Mouse (Mus musculus) heart, embryonic 16.5 days (tissue): ENCODE measurements around the gene Plcxd1. TPM values are rescaled to one million over a fixed set of nuclear protein-coding genes. Genes with fewer than 3 reads are reported as not detected.
"Not testable (repeated sequence)": the region's sequence is repeated elsewhere in the genome, so short reads cannot be mapped to it uniquely, and the experiment has no call there.

Experiments
- ATAC-seq: fragments of 200-750 bp; cut with Nextera tagmentation; replicated peaks from 2 replicates; pipeline ENCODE4 v1.8.0; 2017; ENCODE audit warnings: moderate number of reproducible peaks; ENCODE audit not compliant: insufficient read depth, low FRiP score; ENCODE audit errors: extremely low read depth
- H3K27ac ChIP-seq: fragments of 300-500 bp; sonication (generic); 2 replicates; pipeline ENCODE4 v1.5.1; 2014; ENCODE audit warnings: mild to moderate bottlenecking, low read length, control low read depth, moderate library complexity
- H3K27me3 ChIP-seq: fragments of 300-500 bp; sonication (generic); 2 replicates; pipeline ENCODE4 v1.6.1; 2014; ENCODE audit warnings: low read length, mixed read lengths; ENCODE audit not compliant: control insufficient read depth, insufficient read depth
- H3K36me3 ChIP-seq: fragments of 300-500 bp; sonication (generic); 2 replicates; pipeline ENCODE4 v1.6.1; 2014; ENCODE audit not compliant: control insufficient read depth, insufficient read depth
- H3K4me1 ChIP-seq: fragments of 300-500 bp; sonication (generic); 2 replicates; pipeline ENCODE4 v1.6.1; 2014; ENCODE audit warnings: low read length, mixed read lengths; ENCODE audit not compliant: control insufficient read depth, insufficient read depth
- H3K4me2 ChIP-seq: fragments of 300-500 bp; sonication (generic); 2 replicates; pipeline ENCODE4 v1.6.1; 2014; ENCODE audit warnings: low read depth, mild to moderate bottlenecking, control low read depth, low read length
- H3K4me3 ChIP-seq: fragments of 300-500 bp; sonication (generic); 2 replicates; pipeline ENCODE4 v1.5.1; 2014; ENCODE audit warnings: mild to moderate bottlenecking, control low read depth, low read length
- H3K9ac ChIP-seq: fragments of 300-500 bp; sonication (generic); 2 replicates; pipeline ENCODE4 v1.6.1; 2014; ENCODE audit warnings: low read length, control low read depth
- H3K9me3 ChIP-seq: fragments of 300-500 bp; sonication (generic); replicated peaks from 2 replicates; pipeline ENCODE4 v1.6.1; 2016; ENCODE audit warnings: low read length; ENCODE audit not compliant: control insufficient read depth
- WGBS: fragments of 180-500 bp; shearing (Covaris S2); extraction: QIAGEN DNeasy Blood & Tissue Kit; methylation state at CpG from one replicate; pipeline ENCODE4 v1.1.7; 2014; 5-methylcytosine and 5-hydroxymethylcytosine counted together
- polyA plus RNA-seq: library from polyadenylated mRNA; unstranded; fragments of >200 nt; fragmentation: Nextera tagmentation; extraction: Ambion mirVana; gene quantifications from 2 replicates; pipeline ENCODE4 v1.2.1, GENCODE M21; 2015

The Plcxd1 gene
- polyA plus RNA-seq: 0.90 and 1.2 TPM in 2 replicates

DNA sequence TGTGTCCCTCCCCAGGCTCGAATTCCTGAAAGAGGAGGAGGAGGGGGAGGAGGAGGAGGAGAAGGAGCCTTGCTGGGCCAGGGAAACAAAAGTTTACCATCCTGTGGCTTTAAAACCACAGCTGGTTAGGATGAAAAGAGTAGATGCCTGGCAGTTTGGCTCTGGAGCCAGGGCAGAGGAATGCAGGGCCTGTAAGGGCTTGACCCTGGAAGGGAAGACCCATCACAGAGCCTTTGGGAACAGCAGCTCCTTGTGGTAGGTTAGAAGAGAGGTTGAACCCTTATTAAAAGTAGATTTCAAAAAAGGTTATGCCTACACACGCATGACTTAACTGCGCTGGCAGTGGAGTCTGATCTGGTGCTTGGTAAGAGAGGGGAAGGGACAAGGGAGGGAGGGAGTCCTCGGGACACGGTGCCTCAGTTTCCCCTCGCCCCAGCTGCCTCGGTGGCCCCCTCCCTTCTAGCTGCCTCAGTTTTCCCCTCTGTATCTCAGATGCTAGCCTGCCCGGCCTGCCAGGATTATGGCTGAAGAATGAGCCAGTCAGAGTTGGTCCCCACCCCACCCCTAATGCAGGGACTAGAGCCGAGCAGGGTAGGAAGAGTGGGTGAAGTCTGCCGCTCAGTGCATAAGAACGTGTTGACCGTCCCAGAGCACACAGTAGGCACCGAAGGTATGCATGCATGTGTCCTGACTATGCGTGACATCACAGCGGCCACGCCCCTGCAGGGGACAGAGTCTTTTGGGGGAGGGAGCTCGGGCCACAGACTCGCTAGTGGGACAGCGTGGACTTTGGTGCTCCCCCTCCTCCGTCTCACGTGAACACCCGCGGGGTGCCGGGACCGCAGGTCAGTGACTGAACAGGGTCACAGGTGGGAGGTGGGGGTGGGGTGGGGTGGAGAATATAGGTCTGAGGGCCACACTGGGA, at the start of gene Plcxd1:
Gene Plcxd1 (plus strand): TSS at position 314 of the 925 bp plus-strand sequence.
- peak within 1 kb of the TSS; percentile 43 for H3K4me3 ChIP-seq
- peak within 1 kb of the TSS; percentile 10 for H3K27ac ChIP-seq
- peak within 1 kb of the TSS; percentile 55; the same call in 1 of the 2 replicates for H3K9ac ChIP-seq

DNA sequence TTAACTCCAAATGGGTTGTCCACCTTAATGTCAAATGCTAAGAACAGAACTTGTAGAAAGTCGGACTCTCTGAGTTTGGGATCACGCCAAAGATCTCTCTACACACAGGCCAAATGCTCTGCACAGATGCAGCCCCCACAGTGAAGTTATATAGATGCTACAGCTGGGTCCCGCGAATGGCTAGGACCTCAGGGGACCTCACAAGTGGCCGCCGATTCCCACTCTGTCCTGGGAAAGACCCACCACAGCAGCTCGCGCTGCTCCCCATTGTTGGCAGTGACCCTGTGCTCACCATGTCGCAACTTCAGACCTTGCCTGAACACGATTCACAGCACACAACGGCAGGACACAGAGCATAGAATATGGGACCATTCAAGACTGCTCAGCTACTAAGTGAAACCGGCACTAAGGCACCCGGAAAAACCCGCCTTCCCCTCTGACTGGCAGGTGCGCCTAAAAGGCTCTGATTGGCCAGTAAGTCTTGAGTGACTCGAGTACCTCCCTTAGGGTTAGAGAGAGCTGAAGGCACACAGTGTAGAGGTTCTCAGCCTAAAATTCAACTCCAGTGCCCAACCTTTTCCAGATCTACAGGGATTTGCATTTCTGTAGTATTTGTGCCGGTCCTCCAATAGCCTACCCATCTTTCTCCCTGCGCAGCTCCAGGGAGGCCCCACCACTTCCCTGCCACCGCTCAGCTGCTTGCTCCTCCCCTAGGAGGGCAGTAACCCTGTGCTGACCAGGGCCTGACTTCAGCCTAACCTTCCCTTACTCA, 41.9 kb upstream of the Plcxd1 start:
- no peaks in the 10 kb centered on the region for H3K27me3 ChIP-seq
- WGBS: 1% methylated on average over 19 of the region's 19 CpGs
- no peaks in the 10 kb centered on the region for H3K4me1 ChIP-seq
- H3K36me3 ChIP-seq: no peaks in the 10 kb centered on the region
- peak overlapping the region; percentile 65 for H3K4me2 ChIP-seq
- H3K9me3 ChIP-seq: 0 out of 2 replicates have a peak, but pooled peaks cover 2% of the 10 kb centered on the region
- peak overlapping the region; percentile 83 for H3K9ac ChIP-seq
- H3K4me3 ChIP-seq: peak overlapping the region; percentile 84
- peak overlapping the region; percentile 68 for H3K27ac ChIP-seq
- ATAC-seq: peak; percentile 99

More for the DNA sequence above, at the start of gene Plcxd1:
- peaks cover 4% of the 10 kb centered on the region for H3K27me3 ChIP-seq
- H3K36me3 ChIP-seq: peaks cover 22% of the 10 kb centered on the region
- ATAC-seq: no peak
- H3K9me3 ChIP-seq: no peaks in the 10 kb centered on the region
- peak within 1 kb of the TSS; percentile 70 for H3K4me2 ChIP-seq
- WGBS: 9% methylated on average over 25 of the region's 25 CpGs
- peaks cover 17% of the 10 kb centered on the region for H3K4me1 ChIP-seq

DNA sequence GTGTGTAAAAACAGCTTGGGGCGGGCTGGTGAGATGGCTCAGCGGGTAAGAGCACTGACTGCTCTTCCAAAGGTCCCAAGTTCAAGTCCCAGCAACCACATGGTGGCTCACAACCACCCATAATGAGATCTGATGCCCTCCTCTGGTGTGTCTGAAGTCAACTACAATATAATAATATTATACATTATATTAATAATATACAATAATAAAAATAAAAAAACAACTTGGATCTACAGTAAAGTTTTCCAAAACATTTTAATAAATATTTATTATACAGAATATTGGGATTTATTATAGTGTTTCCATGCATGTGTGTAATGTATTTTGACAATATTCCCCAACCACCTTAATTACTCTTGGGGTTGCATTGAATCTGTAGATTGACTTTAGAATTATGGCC, 27.4 kb upstream of the Plcxd1 start, which contains the start of gene Gm17655:
Gene Gm17655 (minus strand): TSS at position 101 of the 400 bp plus-strand sequence.
- WGBS: 79% methylated on average over 2 of the region's 2 CpGs

DNA sequence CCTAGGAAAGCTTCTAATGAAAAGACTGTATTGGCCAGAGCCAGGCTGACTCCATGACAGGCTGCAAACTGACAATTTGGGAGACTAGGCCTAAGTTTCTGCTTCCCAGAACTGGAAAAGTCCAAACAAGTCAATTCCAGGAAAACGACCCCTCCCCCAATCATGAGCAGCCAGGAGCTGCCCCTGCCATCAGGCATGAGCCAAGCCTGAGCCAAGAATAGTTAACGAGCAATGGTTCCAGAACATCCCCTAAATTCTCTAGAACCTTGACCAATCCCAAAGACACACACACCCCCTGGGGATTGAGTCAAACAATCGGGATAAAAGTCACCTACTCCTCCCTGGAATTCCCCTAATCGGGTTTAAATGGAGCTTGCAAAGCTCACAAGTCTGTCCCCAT, 16.8 kb upstream of the Plcxd1 start:
- Histone ChIP-seq H3K27ac (no peak overlapping the region), H3K9me3 (peaks cover 7% of the 10 kb centered on the region), H3K4me3 (no peak overlapping the region), H3K4me1 (no peaks in the 10 kb centered on the region), H3K4me2 (no peak overlapping the region), H3K9ac (no peak overlapping the region), H3K36me3 (0 out of 2 replicates have a peak, but pooled peaks cover 5% of the 10 kb centered on the region), H3K27me3 (no peaks in the 10 kb centered on the region)
- no peak for ATAC-seq
- 75% methylated on average over 4 of the region's 4 CpGs for WGBS

More for the DNA sequence above, 27.4 kb upstream of the Plcxd1 start, which contains the start of gene Gm17655:
- not testable (repeated sequence) for H3K27ac ChIP-seq, H3K36me3 ChIP-seq, H3K4me3 ChIP-seq, ATAC-seq, H3K4me1 ChIP-seq, H3K9ac ChIP-seq, H3K27me3 ChIP-seq, H3K4me2 ChIP-seq
- peaks cover 23% of the 10 kb centered on the region for H3K9me3 ChIP-seq

DNA sequence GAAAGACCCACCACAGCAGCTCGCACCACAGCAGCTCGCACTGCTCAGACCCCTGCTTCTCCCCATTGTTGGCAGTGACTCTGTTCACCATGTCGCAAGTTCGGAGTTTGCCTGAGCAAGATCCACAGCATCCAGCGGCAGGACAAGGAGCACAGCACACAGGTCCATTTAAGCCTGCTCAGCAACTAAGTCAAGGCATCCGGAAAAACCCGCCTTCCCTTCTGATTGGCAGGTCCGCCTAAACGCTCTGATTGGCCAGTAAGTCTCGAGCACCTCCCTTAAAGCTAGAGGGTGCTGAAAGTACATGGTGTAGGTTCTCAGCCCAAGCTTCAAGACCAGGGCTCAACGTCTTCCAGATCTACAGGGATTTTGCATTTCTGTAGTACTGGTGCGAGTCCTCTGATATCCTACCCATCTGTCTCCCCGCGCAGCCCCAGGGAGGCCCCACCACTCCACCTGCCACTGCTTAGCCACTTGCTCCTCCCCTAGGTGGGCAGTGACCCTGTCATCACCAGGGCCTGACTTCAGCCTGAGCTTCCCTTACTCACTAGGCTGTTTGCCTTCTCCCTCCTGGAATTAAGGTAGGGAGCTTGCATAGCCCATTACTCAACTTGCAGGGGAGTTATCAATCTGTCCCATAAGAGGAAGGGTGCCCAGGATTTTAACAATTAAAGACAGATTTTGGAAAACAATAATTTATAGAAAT, 13.5 kb upstream of the Plcxd1 start:
- Histone ChIP-seq H3K9me3 (0 out of 2 replicates have a peak, but pooled peaks cover 1% of the 10 kb centered on the region), H3K9ac (no peak overlapping the region), H3K4me1 (no peaks in the 10 kb centered on the region), H3K27ac (no peak overlapping the region), H3K36me3 (no peaks in the 10 kb centered on the region), H3K4me3 (no peak overlapping the region), H3K27me3 (no peaks in the 10 kb centered on the region), H3K4me2 (no peak overlapping the region)
- ATAC-seq: no peak
- 25% methylated on average over 14 of the region's 14 CpGs for WGBS

DNA sequence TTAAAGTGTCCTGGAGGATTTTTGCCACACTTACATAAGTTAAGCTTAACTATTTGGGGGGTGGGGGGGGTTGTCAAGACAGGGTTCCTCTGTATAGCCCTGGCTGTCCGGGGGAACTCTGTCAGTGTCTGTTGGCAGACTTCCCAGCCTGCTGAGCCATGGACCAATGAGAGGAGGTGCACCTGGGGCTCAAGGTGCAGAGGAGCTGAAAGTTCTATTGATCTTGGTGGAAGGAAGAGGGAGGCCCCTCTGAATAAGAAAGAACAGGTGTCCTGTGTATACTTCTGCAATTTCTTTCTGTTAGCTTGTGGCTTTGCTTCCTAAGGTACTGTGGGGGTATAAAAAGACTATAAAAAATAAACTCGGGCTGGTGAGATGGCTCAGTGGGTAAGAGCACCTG, 8.2 kb upstream of the Plcxd1 start:
- Histone ChIP-seq H3K9me3 (no peaks in the 10 kb centered on the region), H3K4me2 (no peak overlapping the region), H3K4me3 (no peak overlapping the region), H3K4me1 (peaks cover 3% of the 10 kb centered on the region; the same call in 1 of the 2 replicates), H3K27ac (no peak overlapping the region), H3K27me3 (no peaks in the 10 kb centered on the region), H3K36me3 (no peaks in the 10 kb centered on the region), H3K9ac (no peak overlapping the region)
- 46% methylated on average over 2 of the region's 2 CpGs for whole genome bisulfite sequencing
- ATAC-seq: peak; percentile 34

DNA sequence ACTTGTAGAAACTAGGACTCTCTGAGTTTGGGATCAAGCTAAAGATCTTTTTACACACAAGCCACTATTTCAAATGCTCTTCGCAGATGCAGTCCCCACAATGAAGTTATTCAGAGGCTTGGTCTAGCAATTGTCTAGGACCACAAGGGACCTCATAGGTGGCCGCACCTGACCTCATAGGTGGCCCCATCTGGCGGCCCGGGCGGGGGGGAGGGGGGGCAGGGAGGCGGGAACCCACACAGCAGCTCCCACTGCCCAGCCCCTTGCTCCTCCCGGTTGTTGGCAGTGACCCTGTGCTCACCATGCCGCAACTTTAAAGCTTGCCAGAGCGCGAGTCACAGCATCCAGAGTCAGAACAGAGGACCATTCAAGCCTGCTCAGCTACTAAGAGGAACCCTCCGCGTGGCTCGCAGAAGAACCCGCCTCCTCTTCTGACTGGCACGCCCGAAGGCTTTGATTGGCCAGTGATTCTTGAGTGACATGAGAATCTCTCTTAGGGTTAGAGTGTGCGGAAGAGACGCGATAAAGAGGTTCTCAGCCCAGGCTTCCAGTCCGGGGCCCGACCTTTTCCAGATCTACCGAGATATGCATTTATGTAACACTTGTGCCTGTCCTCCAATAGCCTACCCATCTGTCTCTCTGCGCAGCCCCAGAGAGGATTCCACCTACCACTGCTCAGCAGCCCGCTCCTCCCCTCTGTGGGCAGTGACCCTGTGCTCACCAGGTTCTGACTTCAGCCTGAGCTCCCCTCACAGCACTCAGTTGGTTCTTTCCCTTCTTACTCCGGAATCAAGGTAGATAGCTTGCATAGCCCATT, 5.5 kb upstream of the Plcxd1 start, which contains the start of gene Gm35315:
Gene Gm35315 (minus strand): TSS at position 391 of the 817 bp plus-strand sequence.
- H3K4me2 ChIP-seq: peak within 1 kb of the TSS; percentile 82
- H3K9me3 ChIP-seq: no peaks in the 10 kb centered on the region
- peak; percentile 90 for ATAC-seq
- peak within 1 kb of the TSS; percentile 60 for H3K4me3 ChIP-seq
- 2% methylated on average over 22 of the region's 25 CpGs for WGBS
- peak within 1 kb of the TSS; percentile 63 for H3K9ac ChIP-seq
- H3K27me3 ChIP-seq: no peaks in the 10 kb centered on the region
- H3K4me1 ChIP-seq: peaks cover 3% of the 10 kb centered on the region; the same call in 1 of the 2 replicates
- H3K36me3 ChIP-seq: no peaks in the 10 kb centered on the region
- peak within 1 kb of the TSS; percentile 67 for H3K27ac ChIP-seq

DNA sequence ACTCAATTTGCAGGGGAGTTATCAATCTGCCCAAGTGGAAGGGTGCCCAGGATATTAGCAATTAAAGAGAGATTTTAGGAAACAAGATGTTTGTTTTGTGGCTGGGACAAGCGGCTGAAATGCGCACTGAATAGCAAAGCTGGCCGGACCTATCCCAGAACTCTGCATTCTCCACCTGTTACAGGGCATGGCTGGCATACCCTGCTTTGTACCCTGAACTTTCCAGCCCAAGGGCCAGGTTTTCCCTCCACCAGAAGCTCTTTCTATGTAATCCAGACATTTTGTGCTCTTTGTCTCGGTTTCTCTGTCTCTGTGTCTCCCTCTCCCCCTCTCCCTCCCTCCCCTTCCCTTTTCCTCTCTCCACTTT, 4.9 kb upstream of the Plcxd1 start:
- H3K9me3 ChIP-seq: no peaks in the 10 kb centered on the region
- peak overlapping the region; percentile 60 for H3K4me3 ChIP-seq
- peaks cover 3% of the 10 kb centered on the region; the same call in 1 of the 2 replicates for H3K4me1 ChIP-seq
- no peaks in the 10 kb centered on the region for H3K36me3 ChIP-seq
- no peak for ATAC-seq
- H3K9ac ChIP-seq: peak overlapping the region; percentile 63
- H3K27me3 ChIP-seq: no peaks in the 10 kb centered on the region
- H3K27ac ChIP-seq: peak overlapping the region; percentile 67
- WGBS: under 1% methylated on average over 4 of the region's 4 CpGs
- H3K4me2 ChIP-seq: peak overlapping the region; percentile 82
